Mouse (Mus musculus): ENCODE measurements around the gene Ugt1a2. TPM values are rescaled to one million over a fixed set of nuclear protein-coding genes. Genes with fewer than 3 reads are reported as not detected.
A peak's percentile ranks its signal among the peaks of the same experiment; 100 is the strongest.
"Not testable (repeated sequence)": the region's sequence is repeated elsewhere in the genome, so short reads cannot be mapped to it uniquely, and the experiment has no call there.

The Ugt1a2 gene
- total RNA-seq, 2 experiments from 2014 or later = not detected

DNA sequence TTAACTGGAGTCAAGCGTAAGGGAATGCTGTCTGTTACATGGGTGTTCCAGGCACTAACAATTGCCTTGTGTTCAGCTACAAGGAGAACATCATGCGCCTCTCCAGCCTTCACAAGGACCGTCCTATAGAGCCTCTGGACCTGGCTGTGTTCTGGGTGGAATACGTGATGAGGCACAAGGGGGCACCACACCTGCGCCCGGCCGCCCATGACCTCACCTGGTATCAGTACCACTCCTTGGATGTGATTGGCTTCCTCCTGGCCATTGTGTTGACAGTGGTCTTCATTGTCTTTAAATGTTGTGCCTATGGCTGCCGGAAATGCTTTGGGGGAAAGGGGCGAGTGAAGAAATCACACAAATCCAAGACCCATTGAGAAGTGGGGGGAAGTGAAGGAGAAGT, 17.6 kb downstream of the Ugt1a2 start:
- no peak for DNase-seq

- no peak for DNase-seq
These were observed 18.2 kb downstream of the Ugt1a2 start for GRCm38 (mm10) chr1:88218591-88218990.

DNA sequence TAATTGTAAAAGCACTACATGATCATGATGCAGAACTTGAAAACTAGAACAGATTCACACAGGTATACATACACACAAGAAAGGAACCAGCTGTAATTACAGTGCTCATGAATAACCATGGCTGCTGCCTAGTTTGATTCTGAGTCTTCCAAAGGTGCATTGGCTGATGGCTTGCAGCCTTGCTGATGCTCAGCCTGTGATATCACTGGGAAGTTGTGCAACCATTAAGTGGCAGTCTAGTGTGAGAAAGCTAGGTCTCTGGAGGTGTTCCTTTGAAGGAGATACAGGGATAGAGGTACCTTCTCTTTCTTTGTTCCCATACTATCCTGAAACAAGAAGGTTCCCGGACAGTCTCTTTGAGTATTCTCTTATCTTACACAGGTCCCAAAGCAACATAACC, 18.7 kb downstream of the Ugt1a2 start:
- no peak for DNase-seq

GRCm38 (mm10) chr1:88220336-88220735, 19.9 kb downstream of the Ugt1a2 start:
- DNase-seq = no peak

GRCm38 (mm10) chr1:88222216-88222615, 21.8 kb downstream of the Ugt1a2 start:
- DNase-seq = no peak

- peak; percentile 9 for DNase-seq
These were observed 22.7 kb downstream of the Ugt1a2 start for GRCm38 (mm10) chr1:88223011-88223515.

GRCm38 (mm10) chr1:88223591-88223990, 23.2 kb downstream of the Ugt1a2 start:
- DNase-seq = peak; percentile 5

DNA sequence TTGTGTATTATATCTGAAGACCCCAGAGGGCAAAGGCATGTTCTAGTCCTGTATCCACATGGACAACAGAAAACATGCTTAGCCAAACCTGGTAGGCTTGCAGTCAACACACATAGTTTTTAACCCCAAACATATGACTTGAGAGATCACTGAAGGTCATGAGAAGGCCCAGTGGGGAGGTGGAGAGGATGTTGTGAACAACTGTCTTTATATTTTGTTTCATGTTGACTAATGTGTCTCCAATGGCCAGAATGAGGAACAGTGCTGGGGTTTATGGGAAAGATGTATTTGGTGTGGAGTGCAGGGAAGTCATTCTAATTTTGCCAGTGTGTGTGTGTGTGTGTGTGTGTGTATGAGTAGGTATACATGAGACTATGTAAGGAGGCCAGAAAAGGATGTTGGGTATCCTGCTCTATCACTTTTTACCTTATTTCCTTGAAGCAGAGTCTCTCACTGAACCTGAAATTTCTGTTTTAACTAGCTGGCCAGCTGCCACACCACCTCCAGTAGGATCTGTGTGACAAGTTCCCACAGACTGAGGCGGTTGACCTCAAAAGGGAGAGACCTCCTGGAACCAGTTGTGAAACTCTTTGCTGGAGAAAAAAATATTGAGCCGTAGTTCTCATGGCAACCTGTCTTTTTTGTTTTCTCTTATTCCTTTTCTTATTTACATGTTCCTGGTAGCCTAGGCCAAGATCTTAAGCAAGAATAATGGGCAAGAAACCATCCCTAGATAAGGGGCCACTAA, 23.8 kb downstream of the Ugt1a2 start:
- peak; percentile 11 for DNase-seq

DNA sequence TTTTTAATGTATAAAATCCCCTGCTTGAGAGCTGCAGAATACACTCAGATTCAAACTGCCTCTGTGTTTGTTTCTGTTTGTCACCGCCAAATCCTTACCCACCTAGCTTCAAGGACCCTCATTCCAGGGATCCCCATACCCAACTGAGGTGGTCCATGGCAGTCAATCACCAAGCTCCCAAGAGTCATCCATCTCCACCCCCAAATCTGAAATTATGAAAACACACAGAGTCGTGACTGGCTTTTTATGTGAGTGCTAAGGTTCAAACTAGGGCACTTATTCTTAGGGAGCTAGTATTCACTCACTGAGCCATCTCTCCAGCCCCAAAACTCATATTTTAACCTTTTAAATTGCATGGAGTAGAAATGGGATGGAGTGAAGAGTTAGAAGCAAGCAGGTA, 24.9 kb downstream of the Ugt1a2 start:
- not testable (repeated sequence) for DNase-seq

- peak; percentile 6 for DNase-seq
These were observed 25.3 kb downstream of the Ugt1a2 start for GRCm38 (mm10) chr1:88225741-88226140.

GRCm38 (mm10) chr1:88226670-88227379, 26.4 kb downstream of the Ugt1a2 start, which contains the start of gene Mroh2a:
Gene Mroh2a, plus strand, starts transcription at chr1:88226986.
- DNase-seq = peak; percentile 9

GRCm38 (mm10) chr1:88227482-88227881, 27.1 kb downstream of the Ugt1a2 start:
- peak; percentile 8 for DNase-seq

- peak; percentile 11 for DNase-seq
These were observed 27.7 kb downstream of the Ugt1a2 start for GRCm38 (mm10) chr1:88228121-88228520.

DNA sequence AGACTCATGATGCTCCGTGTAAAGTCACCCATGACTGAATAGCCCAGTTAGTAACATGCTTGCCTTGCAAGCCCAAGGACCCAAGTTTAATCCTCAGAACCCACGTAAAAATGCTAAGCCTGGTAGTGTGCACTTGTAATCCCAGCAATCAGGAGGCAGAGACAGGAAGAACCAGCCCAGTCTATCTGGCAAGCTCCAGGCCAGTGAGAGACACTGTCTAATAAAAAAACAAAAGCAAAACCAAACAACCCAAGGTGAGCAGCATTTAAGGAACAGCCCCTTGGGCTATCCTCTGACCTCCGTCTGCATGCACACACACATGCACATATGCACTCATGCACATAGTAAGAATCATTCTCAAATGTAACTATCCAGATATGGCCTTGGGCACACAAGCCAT, 29.2 kb downstream of the Ugt1a2 start:
- DNase-seq = no peak

DNA sequence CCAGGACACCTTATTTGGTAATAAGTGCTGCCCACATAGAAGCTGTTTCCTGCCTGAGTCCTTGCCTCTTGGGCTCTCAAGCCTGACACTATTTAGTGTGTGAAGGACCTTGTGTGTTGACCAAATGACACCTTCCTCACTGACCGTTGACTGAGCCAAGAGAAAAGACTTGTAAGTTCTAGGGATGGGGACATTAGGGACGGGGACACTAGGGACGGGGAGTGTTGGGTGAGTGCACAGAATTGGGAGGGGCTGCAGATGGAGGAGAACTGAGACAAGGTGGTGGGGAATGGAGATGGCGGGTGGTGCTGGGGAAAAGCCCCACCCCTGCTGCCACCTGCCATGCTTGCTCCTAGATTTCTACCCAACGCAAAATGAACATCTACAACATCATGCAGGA, 29.6 kb downstream of the Ugt1a2 start:
- peak; percentile 20 for DNase-seq

GRCm38 (mm10) chr1:88230421-88230820, 30.0 kb downstream of the Ugt1a2 start:
- peak; percentile 10 for DNase-seq

DNA sequence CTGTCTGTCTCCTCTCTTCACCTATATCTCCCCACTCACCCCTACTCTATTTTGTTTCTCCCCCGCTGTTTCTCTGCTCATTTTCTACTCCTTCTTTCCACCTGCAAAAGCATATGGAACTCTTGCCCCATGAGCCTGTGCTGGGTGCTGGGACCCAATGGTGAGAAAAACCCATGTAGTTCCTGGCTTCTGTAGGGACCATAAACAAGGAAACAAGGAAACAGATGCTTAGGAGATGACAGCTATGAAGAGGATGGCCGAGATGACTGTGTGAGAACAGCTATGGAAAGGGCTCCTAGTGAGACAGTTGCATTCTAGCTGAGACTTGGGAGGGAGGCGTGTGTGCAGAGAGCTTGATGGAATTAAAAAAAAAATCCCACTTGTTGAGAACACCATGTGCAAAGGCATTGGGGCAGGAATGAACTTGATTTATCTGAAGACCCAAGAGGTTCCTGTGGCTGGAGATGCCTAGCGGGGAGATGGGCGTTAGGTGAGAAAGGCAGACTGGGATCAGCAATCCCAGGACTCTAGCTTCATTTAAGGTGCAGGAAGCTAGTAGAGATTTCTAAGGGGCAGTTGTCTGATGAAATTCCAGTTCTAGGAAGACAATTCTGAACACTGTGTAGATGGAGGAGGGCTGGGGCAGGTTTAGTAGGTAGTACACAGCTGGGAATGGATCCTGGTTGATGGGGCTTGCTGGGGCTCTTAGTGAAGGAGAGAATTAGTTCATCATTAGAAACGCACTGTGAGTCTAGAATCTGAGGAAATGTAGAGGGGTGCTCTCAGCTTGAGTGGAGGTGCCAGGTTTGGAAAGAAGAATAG, 30.8 kb downstream of the Ugt1a2 start:
- peak; percentile 4 for DNase-seq

DNA sequence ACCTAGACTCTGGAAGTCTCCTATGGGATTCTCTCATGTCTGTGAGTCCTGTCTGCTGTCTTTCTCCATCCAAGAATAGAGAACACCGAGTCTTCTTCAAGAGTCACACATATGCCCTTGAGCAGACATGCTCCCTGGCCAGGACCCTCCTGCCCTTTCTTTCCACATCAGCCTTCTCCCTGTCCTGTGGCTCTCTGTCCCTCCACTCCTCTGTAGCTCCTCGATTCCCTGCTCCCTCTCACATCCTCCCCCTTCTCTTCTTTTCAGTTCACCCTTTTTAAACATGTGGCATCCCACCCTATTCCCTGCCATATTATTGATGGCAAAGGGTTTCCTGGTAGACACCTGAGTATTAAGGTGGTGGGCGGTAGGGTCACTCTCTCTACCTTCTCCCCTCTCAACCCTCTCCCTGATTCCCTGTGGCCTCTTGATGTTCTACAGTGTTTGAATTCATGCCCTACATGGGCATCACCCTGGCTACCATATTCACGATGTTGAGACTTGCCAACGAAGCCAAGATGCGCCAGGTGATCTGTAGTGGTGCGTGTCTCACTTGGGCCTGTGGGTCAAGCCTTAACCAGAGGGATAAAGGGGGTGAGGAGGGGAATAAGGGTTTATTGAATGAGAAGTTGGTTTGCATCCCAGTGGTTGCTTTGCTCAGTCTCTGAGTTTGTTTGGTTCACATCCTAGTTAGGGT, 31.6 kb downstream of the Ugt1a2 start:
- peak; percentile 8 for DNase-seq

DNA sequence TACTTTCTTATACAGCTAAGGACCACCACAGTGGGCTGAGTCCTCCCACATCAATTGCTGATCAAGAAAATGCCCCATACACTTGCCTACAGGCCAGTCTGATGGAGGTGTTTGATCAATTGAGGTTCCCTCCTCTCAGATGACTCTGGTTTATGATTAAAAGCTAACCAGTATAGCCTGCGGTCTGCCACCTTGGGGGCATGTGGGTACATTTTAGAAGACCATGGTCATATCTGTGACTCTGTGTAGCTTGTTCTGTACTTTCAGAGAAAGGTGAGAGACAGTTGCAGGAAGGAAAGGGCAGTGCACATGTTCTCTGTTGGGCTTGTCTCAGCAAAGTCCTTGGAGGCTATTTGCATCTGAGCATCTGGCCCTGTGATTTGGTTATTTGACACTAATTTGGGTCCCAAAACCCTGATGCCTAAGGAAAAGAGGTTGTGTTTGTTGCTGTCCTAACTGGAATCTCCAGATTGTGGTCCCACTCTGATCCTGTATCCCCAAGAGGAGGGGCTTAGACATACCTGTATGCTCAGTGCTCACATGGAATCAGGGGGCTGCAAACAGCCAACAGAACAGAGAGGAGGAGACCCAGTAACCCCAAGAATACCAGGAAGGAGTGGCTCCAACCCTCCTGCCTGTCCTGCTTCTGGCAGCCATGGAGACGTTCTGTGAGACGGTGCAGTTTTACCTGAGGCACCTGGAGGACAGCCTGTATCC, 32.4 kb downstream of the Ugt1a2 start:
- no peak for DNase-seq

- no peak for DNase-seq
These were observed 33.2 kb downstream of the Ugt1a2 start for GRCm38 (mm10) chr1:88233421-88234247.

DNA sequence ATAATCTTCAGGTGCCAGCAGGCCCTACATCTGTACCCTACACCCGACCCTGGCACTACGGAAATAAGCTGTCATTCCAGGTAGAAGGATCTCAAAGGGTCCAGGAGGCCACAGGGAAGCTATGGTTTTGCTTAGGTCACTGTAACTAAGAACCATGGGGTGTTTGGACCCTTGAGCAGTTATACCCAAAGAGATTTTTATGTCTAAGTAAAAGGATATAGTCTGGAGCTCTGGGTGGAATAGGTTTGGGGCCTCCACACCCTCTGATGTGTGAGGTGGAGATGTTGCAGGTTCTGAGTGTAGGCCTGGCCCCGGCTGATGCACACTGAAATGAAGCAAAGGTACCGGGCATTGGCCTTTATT, 33.8 kb downstream of the Ugt1a2 start:
- no peak for DNase-seq
